ENCODE assay signal across 8 mouse cellular contexts in the genomic region with DNA sequence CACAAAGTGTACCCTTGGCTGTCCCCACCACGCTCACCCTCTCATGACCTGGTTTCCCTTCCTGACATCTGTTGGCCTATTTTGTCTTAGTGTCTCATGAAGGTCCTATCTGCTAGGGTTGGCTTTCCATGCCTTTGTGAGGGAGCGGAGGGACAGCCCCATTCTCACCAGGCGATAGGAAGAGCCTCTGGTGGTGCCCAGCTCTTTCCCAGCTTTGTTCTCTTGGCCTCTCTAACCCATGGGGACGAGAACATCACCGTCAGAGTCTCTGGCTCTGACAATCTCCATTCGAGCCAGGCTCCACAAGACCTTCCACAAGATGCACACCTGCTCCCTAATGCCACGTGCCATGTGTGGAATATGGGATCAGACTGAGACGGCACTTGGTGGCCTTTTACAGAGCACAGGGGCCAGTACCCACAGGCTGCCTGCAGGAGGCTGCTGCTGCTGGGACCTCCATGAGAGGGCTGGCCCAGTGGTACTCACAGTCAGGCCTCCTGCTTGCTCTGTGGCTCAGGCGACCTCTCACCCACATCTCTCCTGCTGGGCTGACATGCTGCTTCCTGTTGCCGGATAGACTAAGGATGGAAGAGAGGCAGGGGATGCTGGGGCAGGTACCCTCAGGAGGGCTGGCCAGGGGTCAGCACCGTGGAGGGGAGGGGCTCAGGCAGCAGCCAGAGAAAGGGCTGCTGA. TPM values are rescaled to one million over a fixed set of nuclear protein-coding genes. Genes with fewer than 3 reads are reported as not detected.
DNase-seq lines count a peak whose midpoint lies in the region; ATAC-seq and TF ChIP-seq lines count a peak whose summit lies in the region.

No protein-coding gene starts in this region.

- TF ChIP-seq CTCF in lung, embryonic 14.5 days (IDR thresholded peaks at IDR 0.05; ENCODE audit: low read depth), result peak; percentile 44
- TF ChIP-seq CTCF in lung, adult 2 months (IDR thresholded peaks at IDR 0.05; ENCODE audit: insufficient read depth, low read length), result no peak

- WGBS in lung, embryonic 14.5 days, result 41% methylated on average over 11 of the region's 11 CpGs
- WGBS in lung, adult 2 months, result 54% methylated on average over 11 of the region's 11 CpGs
- WGBS in hindbrain, embryonic 16.5 days, result 40% methylated on average over 11 of the region's 11 CpGs
- WGBS in midbrain, embryonic 12.5 days, result 43% methylated on average over 11 of the region's 11 CpGs

- no peak for TF ChIP-seq POLR2A in lung, adult 2 months (IDR thresholded peaks at IDR 0.05; ENCODE audit: borderline replicate concordance, extremely low read depth, low read depth, low read length)

- H3K4me1 ChIP-seq in lung, embryonic 14.5 days (ENCODE audit: insufficient read depth), result 0 out of 2 replicates have a peak, but pooled peaks cover 2% of the 10 kb centered on the region
- peaks cover 28% of the 10 kb centered on the region for H3K4me1 ChIP-seq in lung, adult 2 months (ENCODE audit: control insufficient read depth, insufficient read depth, low read length)
- H3K4me1 ChIP-seq in hindbrain, embryonic 16.5 days (ENCODE audit: control insufficient read depth, insufficient read depth, low read depth, low read length), result peaks cover 33% of the 10 kb centered on the region
- peaks cover 19% of the 10 kb centered on the region for H3K4me1 ChIP-seq in midbrain, embryonic 12.5 days

- H3K36me3 ChIP-seq in lung, embryonic 14.5 days (ENCODE audit: insufficient read depth), result no peaks in the 10 kb centered on the region
- no peaks in the 10 kb centered on the region for H3K36me3 ChIP-seq in hindbrain, embryonic 16.5 days (ENCODE audit: control insufficient read depth, insufficient read depth, low read length)
- H3K36me3 ChIP-seq in midbrain, embryonic 12.5 days, result no peaks in the 10 kb centered on the region

- H3K9me3 ChIP-seq in lung, embryonic 14.5 days (ENCODE audit: low read depth, low read length), result no peaks in the 10 kb centered on the region
- H3K9me3 ChIP-seq in hindbrain, embryonic 16.5 days (ENCODE audit: control insufficient read depth, low read length), result no peaks in the 10 kb centered on the region
- H3K9me3 ChIP-seq in midbrain, embryonic 12.5 days, result no peaks in the 10 kb centered on the region

- peak; percentile 67; the same call in 1 of the 2 replicates for ATAC-seq in lung, embryonic 14.5 days (ENCODE audit: insufficient read depth)
- peak; percentile 25; the same call in 1 of the 2 replicates for ATAC-seq in hindbrain, embryonic 16.5 days
- ATAC-seq in midbrain, embryonic 12.5 days (ENCODE audit: low FRiP score, low read depth), result no peak

- no peaks in the 10 kb centered on the region for H3K27me3 ChIP-seq in lung, embryonic 14.5 days (ENCODE audit: insufficient read depth, low read length)
- no peaks in the 10 kb centered on the region for H3K27me3 ChIP-seq in hindbrain, embryonic 16.5 days (replicated peaks; ENCODE audit: control insufficient read depth, insufficient read depth, low read length)
- H3K27me3 ChIP-seq in midbrain, embryonic 12.5 days, result no peaks in the 10 kb centered on the region

- peak; percentile 34 for DNase-seq in lung, embryonic 14.5 days
- DNase-seq in lung, adult 2 months, result no peak
- peak; percentile 68 to 76 for DNase-seq in cerebellum, postnatal 25 days
- no peak for DNase-seq in layer of hippocampus, adult 18-20 months (ENCODE audit: low spot score in 2 of 2)
- no peak for DNase-seq in urinary bladder, adult 2 months (ENCODE audit: low spot score)
- DNase-seq in adrenal gland, postnatal 4 days (ENCODE audit: low spot score in 2 of 2), result no peak

- 0 out of 2 replicates have a peak overlapping the region, but pooled peaks have one; percentile 7 for H3K4me2 ChIP-seq in lung, embryonic 14.5 days
- no peak overlapping the region for H3K4me2 ChIP-seq in hindbrain, embryonic 16.5 days (ENCODE audit: low read length)
- H3K4me2 ChIP-seq in midbrain, embryonic 12.5 days (replicated peaks), result no peak overlapping the region

- peak overlapping the region; percentile 10; the same call in 1 of the 2 replicates for H3K9ac ChIP-seq in lung, embryonic 14.5 days
- 0 out of 2 replicates have a peak overlapping the region, but pooled peaks have one; percentile 2 for H3K9ac ChIP-seq in hindbrain, embryonic 16.5 days (ENCODE audit: low read depth, low read length)
- H3K9ac ChIP-seq in midbrain, embryonic 12.5 days (replicated peaks), result no peak overlapping the region

- H3K4me3 ChIP-seq in lung, embryonic 14.5 days (ENCODE audit: low read depth, low read length), result no peak overlapping the region
- H3K4me3 ChIP-seq in lung, adult 2 months (replicated peaks; ENCODE audit: extremely low read depth, low read depth, low read length), result no peak overlapping the region
- no peak overlapping the region for H3K4me3 ChIP-seq in hindbrain, embryonic 16.5 days (ENCODE audit: low read length)
- no peak overlapping the region for H3K4me3 ChIP-seq in midbrain, embryonic 12.5 days

- H3K27ac ChIP-seq in lung, embryonic 14.5 days (ENCODE audit: low read depth), result peak overlapping the region; percentile 80
- peak overlapping the region; percentile 21; the same call in 1 of the 2 replicates for H3K27ac ChIP-seq in hindbrain, embryonic 16.5 days (ENCODE audit: low read depth, low read length)
- H3K27ac ChIP-seq in midbrain, embryonic 12.5 days (replicated peaks), result 0 out of 2 replicates have a peak overlapping the region, but pooled peaks have one; percentile 1

RNA-seq across cellular contexts. Expression of a gene that starts 6.1 kb away (rescaled TPM):
- polyA plus RNA-seq in lung, embryonic 14.5 days (2014; fragmentation: Nextera tagmentation; extraction: Ambion mirVana), result 4.0 and 6.4 TPM in 2 replicates
- polyA plus RNA-seq in lung, adult 2 months (2012; rRNA removed), result 68.2 and 78.7 TPM in 2 replicates
- polyA plus RNA-seq in hindbrain, embryonic 16.5 days (2015; fragmentation: Nextera tagmentation; extraction: Ambion mirVana), result 16.0 and 16.9 TPM in 2 replicates
- 12.7 and 15.4 TPM in 2 replicates for polyA plus RNA-seq in midbrain, embryonic 12.5 days (2016; fragmentation: Nextera tagmentation; extraction: Ambion mirVana)
- total RNA-seq in layer of hippocampus, adult 18-20 months (2021), result 10 to 100 TPM; 44.2 to 51.3 TPM
- polyA plus RNA-seq in urinary bladder, adult 2 months (2012; rRNA removed), result 11.3 and 12.5 TPM in 2 replicates
- 10 to 100 TPM; 24.2 to 33.0 TPM for total RNA-seq in adrenal gland, postnatal 4 days (2021)

RNA-seq across cellular contexts. Expression of a gene that starts 24.3 kb away (rescaled TPM):
- 11.6 and 15.2 TPM in 2 replicates for polyA plus RNA-seq in lung, embryonic 14.5 days (2014; fragmentation: Nextera tagmentation; extraction: Ambion mirVana)
- 50.1 and 58.6 TPM in 2 replicates for polyA plus RNA-seq in lung, adult 2 months (2012; rRNA removed)
- polyA plus RNA-seq in hindbrain, embryonic 16.5 days (2015; fragmentation: Nextera tagmentation; extraction: Ambion mirVana), result 4.2 and 4.6 TPM in 2 replicates
- polyA plus RNA-seq in midbrain, embryonic 12.5 days (2016; fragmentation: Nextera tagmentation; extraction: Ambion mirVana), result 4.7 TPM in 2 replicates
- 1 to 10 TPM; 1.0 to 1.1 TPM for total RNA-seq in layer of hippocampus, adult 18-20 months (2021)
- 4.9 and 6.4 TPM in 2 replicates for polyA plus RNA-seq in urinary bladder, adult 2 months (2012; rRNA removed)
- total RNA-seq in adrenal gland, postnatal 4 days (2021), result 10 to 100 TPM; 13.8 to 14.4 TPM

RNA-seq across cellular contexts. Expression of a gene that starts 27.7 kb away (rescaled TPM):
- 0.43 and 0.58 TPM in 2 replicates for polyA plus RNA-seq in lung, embryonic 14.5 days (2014; fragmentation: Nextera tagmentation; extraction: Ambion mirVana)
- 14.5 and 15.3 TPM in 2 replicates for polyA plus RNA-seq in lung, adult 2 months (2012; rRNA removed)
- 2.9 and 4.2 TPM in 2 replicates for polyA plus RNA-seq in hindbrain, embryonic 16.5 days (2015; fragmentation: Nextera tagmentation; extraction: Ambion mirVana)
- 0.30 and 0.66 TPM in 2 replicates for polyA plus RNA-seq in midbrain, embryonic 12.5 days (2016; fragmentation: Nextera tagmentation; extraction: Ambion mirVana)
- 1 to 10 TPM in 1 of 2 experiments, under 1 TPM in 1; 0.74 to 1.5 TPM for total RNA-seq in layer of hippocampus, adult 18-20 months (2021)
- polyA plus RNA-seq in urinary bladder, adult 2 months (2012; rRNA removed), result 6.4 and 7.2 TPM in 2 replicates
- 1 to 10 TPM; 7.7 to 8.5 TPM for total RNA-seq in adrenal gland, postnatal 4 days (2021)

RNA-seq across cellular contexts. Expression of a gene that starts 50.3 kb away (rescaled TPM):
- 84.7 and 89.6 TPM in 2 replicates for polyA plus RNA-seq in lung, embryonic 14.5 days (2014; fragmentation: Nextera tagmentation; extraction: Ambion mirVana)
- 56.1 and 70.4 TPM in 2 replicates for polyA plus RNA-seq in lung, adult 2 months (2012; rRNA removed)
- 109 and 110 TPM in 2 replicates for polyA plus RNA-seq in hindbrain, embryonic 16.5 days (2015; fragmentation: Nextera tagmentation; extraction: Ambion mirVana)
- polyA plus RNA-seq in midbrain, embryonic 12.5 days (2016; fragmentation: Nextera tagmentation; extraction: Ambion mirVana), result 107 and 114 TPM in 2 replicates
- 100 to 1,000 TPM; 279 to 288 TPM for total RNA-seq in layer of hippocampus, adult 18-20 months (2021)
- 148 and 178 TPM in 2 replicates for polyA plus RNA-seq in urinary bladder, adult 2 months (2012; rRNA removed)
- total RNA-seq in adrenal gland, postnatal 4 days (2021), result 100 to 1,000 TPM; 120 to 135 TPM

RNA-seq across cellular contexts. Expression of a gene that starts 51.0 kb away (rescaled TPM):
- polyA plus RNA-seq in lung, embryonic 14.5 days (2014; fragmentation: Nextera tagmentation; extraction: Ambion mirVana), result 96.9 and 104 TPM in 2 replicates
- polyA plus RNA-seq in lung, adult 2 months (2012; rRNA removed), result 67.9 and 90.2 TPM in 2 replicates
- polyA plus RNA-seq in hindbrain, embryonic 16.5 days (2015; fragmentation: Nextera tagmentation; extraction: Ambion mirVana), result 38.8 and 41.9 TPM in 2 replicates
- polyA plus RNA-seq in midbrain, embryonic 12.5 days (2016; fragmentation: Nextera tagmentation; extraction: Ambion mirVana), result 78.5 and 81.6 TPM in 2 replicates
- 100 to 1,000 TPM; 132 to 133 TPM for total RNA-seq in layer of hippocampus, adult 18-20 months (2021)
- 75.7 and 79.3 TPM in 2 replicates for polyA plus RNA-seq in urinary bladder, adult 2 months (2012; rRNA removed)
- 100 to 1,000 TPM; 142 to 156 TPM for total RNA-seq in adrenal gland, postnatal 4 days (2021)

Comparison
In these comparisons a context has a peak if more than half of its experiments do, and no peak if none do; other contexts are left out.
1. DNase-seq: peak in lung, embryonic 14.5 days (single experiment) and cerebellum, postnatal 25 days (2 of 2); none in lung, adult 2 months (single experiment), layer of hippocampus, adult 18-20 months (0 of 2), urinary bladder, adult 2 months (single experiment) and adrenal gland, postnatal 4 days (0 of 2).
2. H3K27ac ChIP-seq: peak in every context shown above with its lines; median percentile 80 in lung, embryonic 14.5 days; 21 in hindbrain, embryonic 16.5 days; 1 in midbrain, embryonic 12.5 days.